Mouse (Mus musculus): ENCODE results near the gene Dmgdh.

Dmgdh gene

DNA sequence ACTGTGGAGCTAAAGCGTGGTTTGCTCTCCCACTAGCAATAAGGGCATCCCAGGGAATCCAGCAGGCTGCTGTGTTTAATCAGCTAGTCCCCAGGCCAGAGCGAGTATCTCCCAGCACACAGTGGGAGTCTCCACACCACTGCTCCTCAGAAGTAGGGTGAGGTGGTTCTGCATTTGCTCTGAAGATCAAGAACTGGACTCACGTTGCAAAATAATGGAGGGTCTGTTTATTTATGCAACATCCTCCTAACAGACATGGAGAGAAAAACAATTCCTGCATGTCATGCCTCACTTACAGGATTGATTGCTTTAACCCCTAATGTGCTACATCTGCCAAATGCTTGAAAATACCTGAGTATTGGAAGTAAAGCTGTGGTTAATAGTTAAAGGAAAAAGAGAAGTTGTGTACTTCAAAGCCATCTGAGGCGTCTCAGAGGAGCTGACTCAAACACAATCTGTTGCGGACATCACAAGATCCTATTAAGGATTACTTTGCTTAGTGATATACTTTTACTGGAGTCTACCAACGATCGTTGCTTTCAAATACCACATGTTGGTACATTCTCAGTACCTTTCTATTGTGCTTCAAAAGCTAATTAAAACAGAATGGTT is 99.6 kb downstream of the Dmgdh start:
- no peak for DNase-seq

DNA sequence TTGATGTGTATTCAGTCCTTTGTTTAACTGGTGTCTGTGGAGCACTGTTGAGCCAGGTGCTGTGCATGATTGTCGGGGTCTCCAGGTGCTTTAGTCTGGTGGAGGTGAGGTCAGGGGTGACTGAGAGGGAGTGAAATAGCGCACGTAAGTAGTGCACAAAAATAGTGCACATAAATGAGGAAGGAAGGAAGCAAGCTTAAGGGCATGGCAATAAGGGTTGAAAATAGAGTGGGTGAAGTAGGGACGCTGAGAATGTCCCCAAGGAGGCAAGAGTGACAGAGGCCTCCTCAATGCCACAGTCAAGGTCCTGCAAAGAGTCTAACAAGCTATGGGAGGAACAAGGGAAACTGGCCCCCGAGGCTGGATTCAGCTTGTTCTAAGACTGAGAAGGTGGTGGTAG is 108.6 kb downstream of the Dmgdh start:
- no peak for DNase-seq

DNA sequence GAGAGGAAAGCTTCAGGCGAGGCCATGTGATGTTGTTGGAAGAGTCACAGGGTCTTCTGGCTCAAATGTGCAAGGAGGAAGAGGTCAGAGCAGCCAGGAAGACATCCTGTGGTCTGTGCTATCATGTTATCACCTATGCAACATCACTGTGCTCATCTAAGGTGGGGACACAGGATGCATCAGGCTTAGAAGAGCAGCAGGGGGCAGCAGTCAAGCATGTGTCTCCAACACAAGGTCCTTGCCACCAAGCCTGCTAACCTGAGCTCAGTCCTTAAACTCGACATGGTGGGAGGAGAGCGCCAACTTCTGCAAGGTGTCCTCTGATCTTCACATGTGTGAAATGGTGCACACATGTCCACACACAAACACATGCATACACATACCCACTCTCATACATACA is 111.1 kb downstream of the Dmgdh start:
- peak; percentile 46 for DNase-seq

DNA sequence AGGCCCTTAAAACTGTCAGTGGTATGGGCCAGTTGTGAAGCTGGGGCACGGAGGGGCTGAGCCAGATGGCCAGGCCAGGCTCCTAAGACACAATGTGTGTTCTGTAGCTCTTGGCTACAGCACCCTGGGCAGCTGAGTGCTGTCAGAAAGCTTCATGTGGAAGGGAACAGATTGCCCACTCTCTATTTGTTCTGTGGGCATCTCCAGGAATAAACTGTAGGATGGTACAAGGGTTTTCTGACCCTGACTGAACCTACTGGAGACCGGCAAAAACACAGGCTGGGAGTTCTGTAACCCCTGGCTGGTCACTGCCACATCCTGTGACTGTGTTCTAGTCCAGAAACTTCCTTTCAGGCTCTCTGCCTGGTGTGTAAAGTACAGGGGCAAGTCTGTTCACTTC is 111.8 kb downstream of the Dmgdh start:
- DNase-seq: peak; percentile 62

DNA sequence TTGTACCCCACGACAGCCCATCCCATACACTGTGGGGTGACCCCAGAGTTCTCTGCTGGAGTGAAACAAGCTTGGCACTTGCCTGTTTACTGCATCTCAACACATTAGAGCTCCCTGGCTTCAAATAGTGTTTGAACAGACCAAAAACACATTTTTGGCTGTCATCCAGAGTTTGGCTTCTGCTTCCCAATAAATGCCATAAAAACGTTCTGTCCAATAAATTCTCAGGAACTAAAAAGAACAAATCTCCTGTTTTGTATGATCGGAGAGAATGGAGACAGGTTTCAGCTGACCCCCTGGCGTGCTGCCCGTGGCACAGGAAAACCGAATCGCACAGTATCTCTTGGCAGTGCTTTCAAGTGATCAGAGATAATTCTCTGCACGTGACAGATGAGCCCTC is 113.4 kb downstream of the Dmgdh start:
- DNase-seq: peak; percentile 64

DNA sequence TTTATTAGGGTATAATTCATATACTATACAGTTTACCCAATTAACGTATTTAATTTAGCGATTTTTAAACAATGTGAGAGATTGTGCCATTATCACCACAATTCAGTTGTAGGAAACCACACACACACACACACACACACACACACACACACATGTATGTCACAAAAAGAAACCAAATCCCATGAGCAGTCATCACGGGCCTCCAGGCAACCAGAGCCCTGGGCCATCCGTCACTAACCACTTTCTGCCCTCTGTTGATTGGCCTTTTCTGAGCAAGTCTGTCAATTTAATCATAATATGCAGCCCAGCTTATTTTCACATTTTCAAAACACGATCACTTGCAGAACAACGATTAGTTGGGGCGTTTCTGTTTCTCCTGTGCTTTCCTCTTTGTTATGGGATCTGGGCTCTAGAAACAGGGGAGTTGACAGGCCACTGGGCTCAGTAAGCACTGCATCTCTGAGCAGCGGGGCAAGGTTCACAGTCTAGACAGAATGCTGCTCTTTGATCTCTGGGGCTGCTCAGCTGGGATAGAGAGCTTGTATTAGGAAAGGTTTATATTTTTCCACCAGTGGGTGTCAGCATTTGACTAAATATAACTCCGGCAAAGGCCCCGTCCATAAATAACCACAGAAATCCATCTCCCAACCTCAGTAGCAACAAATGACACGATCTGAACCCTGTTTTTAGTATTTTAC is 118.9 kb downstream of the Dmgdh start:
- DNase-seq: no peak

DNA sequence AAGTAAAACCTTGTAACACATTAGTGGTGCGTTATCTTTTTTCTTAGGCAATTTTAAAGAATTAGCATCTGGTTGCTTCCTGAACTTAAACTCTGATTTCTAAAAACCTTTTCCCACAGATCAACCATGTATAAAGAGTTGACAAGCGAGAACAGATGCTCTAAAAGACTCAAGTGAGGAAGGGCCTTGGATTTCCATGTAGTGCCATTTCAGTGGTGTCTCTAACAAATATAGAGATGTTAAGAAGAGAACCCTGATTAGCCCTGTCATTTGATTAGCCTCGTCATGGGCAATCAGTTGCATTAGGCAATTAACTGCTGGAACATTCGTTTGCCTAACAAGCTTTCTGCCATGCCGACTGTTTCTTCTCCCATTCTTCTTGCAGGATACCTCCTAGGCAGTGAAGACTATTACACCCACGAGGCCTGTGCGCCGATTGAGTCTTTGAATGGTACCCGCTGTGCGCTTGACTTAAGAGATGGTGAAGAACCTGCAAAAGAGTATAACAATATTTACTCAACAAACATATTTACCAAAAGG is 119.5 kb downstream of the Dmgdh start:
- DNase-seq: no peak

DNA sequence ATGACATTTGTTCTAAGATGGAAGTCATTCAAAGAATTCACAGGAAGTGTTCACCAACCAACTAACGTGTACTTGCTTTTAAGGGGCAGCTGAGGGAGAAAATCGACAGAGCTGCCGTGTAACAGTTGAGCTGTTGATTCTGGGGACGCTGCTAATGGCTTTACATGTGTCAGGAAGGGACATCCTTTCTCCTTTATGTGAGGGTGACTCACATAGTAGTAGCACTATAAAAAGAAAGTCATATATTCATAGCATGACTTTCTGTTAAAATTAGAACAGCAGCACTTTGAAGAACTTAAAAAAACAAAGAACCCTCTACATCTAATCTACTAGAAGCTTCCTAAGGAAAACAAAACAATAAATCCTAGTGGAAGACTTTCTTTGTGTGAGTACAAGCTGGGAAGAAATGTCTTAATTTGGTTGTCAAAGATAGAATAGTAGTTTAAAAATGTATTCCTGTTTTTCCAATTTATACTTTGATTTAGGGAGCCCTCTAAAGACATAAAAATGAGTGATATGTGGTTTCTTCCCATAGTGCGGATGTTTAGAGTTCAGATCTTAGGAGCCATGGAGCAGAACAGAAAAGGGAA is 122.9 kb downstream of the Dmgdh start:
- DNase-seq: no peak
